Mouse (Mus musculus) gastrocnemius, postnatal 36 days (tissue): ENCODE measurements around the gene Cd36. TPM values are rescaled to one million over a fixed set of nuclear protein-coding genes. Genes with fewer than 3 reads are reported as not detected.

Source experiments
- DNase-seq, 2 experiments: peaks; one replicate each; pipeline ENCODE4 v3.0.0; 2022
- intact Hi-C: fragments of 180-260 bp; cut with DNase I; formaldehyde crosslinking; loops from one replicate; pipeline ENCODE4 v1.15.1; 2025
- total RNA-seq, 2 experiments: library from RNA; stranded (reverse); gene quantifications; 2 replicates each; pipeline ENCODE4 v1.2.3; 2021

Cd36 gene
- total RNA-seq, 2 experiments from 2014 or later: 264 to 332 TPM

GRCm38 (mm10) chr5:17865432-17865831 lies 23.2 kb downstream of the Cd36 start:
- intact Hi-C loops: no loop called here

GRCm38 (mm10) chr5:17863085-17863484 lies 25.5 kb downstream of the Cd36 start:
- DNase-seq: no peak
- intact Hi-C loops: no loop called here

More at GRCm38 (mm10) chr5:17865432-17865831, 23.2 kb downstream of the Cd36 start:
- DNase-seq: no peak

GRCm38 (mm10) chr5:17858399-17858798 lies 30.2 kb downstream of the Cd36 start:
- intact Hi-C loops: no loop called here
- DNase-seq: no peak

GRCm38 (mm10) chr5:17857871-17858270 lies 30.7 kb downstream of the Cd36 start:
- intact Hi-C loops: no loop called here
- no peak for DNase-seq

- intact Hi-C loops: no loop called here
- no peak for DNase-seq
Measured at GRCm38 (mm10) chr5:17857262-17857661, 31.3 kb downstream of the Cd36 start.

GRCm38 (mm10) chr5:17854127-17854923 lies 34.3 kb downstream of the Cd36 start:
- DNase-seq: no peak
- intact Hi-C loops: no loop called here

GRCm38 (mm10) chr5:17850582-17850981 lies 38.0 kb downstream of the Cd36 start:
- intact Hi-C loops: no loop called here
- no peak for DNase-seq

- intact Hi-C loops: no loop called here
- DNase-seq: no peak
Measured at GRCm38 (mm10) chr5:17849582-17849981, 39.0 kb downstream of the Cd36 start.

- no peak for DNase-seq
- intact Hi-C loops: no loop called here
Measured at GRCm38 (mm10) chr5:17848733-17849132, 39.9 kb downstream of the Cd36 start.

- DNase-seq: no peak
- intact Hi-C loops: no loop called here
Measured at GRCm38 (mm10) chr5:17848267-17848666, 40.3 kb downstream of the Cd36 start.

GRCm38 (mm10) chr5:17843921-17844320 lies 44.7 kb downstream of the Cd36 start:
- no peak for DNase-seq
- intact Hi-C loops: no loop called here

- DNase-seq: no peak
- intact Hi-C loops: no loop called here
Measured at GRCm38 (mm10) chr5:17843316-17843715, 45.3 kb downstream of the Cd36 start.

- DNase-seq: no peak
- intact Hi-C loops: no loop called here
Measured at GRCm38 (mm10) chr5:17842111-17842729, 46.4 kb downstream of the Cd36 start.

- intact Hi-C loops: no loop called here
- DNase-seq: no peak
Measured at GRCm38 (mm10) chr5:17839549-17839948, 49.1 kb downstream of the Cd36 start.

- no peak for DNase-seq
- intact Hi-C loops: no loop called here
Measured at GRCm38 (mm10) chr5:17836408-17836807, 52.2 kb downstream of the Cd36 start.

- DNase-seq: no peak
- intact Hi-C loops: no loop called here
Measured at GRCm38 (mm10) chr5:17835302-17836097, 53.1 kb downstream of the Cd36 start.

- intact Hi-C loops: no loop called here
- no peak for DNase-seq
Measured at GRCm38 (mm10) chr5:17833797-17834196, 54.8 kb downstream of the Cd36 start.

- no peak for DNase-seq
- intact Hi-C loops: no loop called here
Measured at GRCm38 (mm10) chr5:17830536-17830935, 58.1 kb downstream of the Cd36 start.

GRCm38 (mm10) chr5:17828713-17829544 lies 59.7 kb downstream of the Cd36 start:
- no peak for DNase-seq
- intact Hi-C loops: no loop called here

GRCm38 (mm10) chr5:17821395-17821794 lies 67.2 kb downstream of the Cd36 start:
- no peak for DNase-seq
- intact Hi-C loops: no loop called here
